Mouse (Mus musculus): ENCODE measurements around the gene A4galt. TPM values are rescaled to one million over a fixed set of nuclear protein-coding genes. Genes with fewer than 3 reads are reported as not detected.

A4galt gene
- total RNA-seq, 2 experiments from 2014 or later, result 3.0 TPM

GRCm38 (mm10) chr15:83237460-83238243, 13.9 kb downstream of the A4galt start:
- intact Hi-C loops (cut with DNase I), result no loop called here
- DNase-seq (ENCODE audit: extremely low spot score in 1 of 2, low spot score in 2 of 2), result no peak

- DNase-seq (ENCODE audit: extremely low spot score in 1 of 2, low spot score in 2 of 2), result no peak
- intact Hi-C loops (cut with DNase I), result no loop called here
These were observed 14.8 kb downstream of the A4galt start for GRCm38 (mm10) chr15:83236824-83237223.

GRCm38 (mm10) chr15:83233219-83233992, 18.2 kb downstream of the A4galt start:
- intact Hi-C loops (cut with DNase I), result no loop called here

GRCm38 (mm10) chr15:83227559-83227958, 24.0 kb downstream of the A4galt start:
- no peak for DNase-seq (ENCODE audit: extremely low spot score in 1 of 2, low spot score in 2 of 2)
- intact Hi-C loops (cut with DNase I), result no loop called here

More at GRCm38 (mm10) chr15:83233219-83233992, 18.2 kb downstream of the A4galt start:
- peak; percentile 56 to 58 for DNase-seq (ENCODE audit: extremely low spot score in 1 of 2, low spot score in 2 of 2)

- DNase-seq (ENCODE audit: extremely low spot score in 1 of 2, low spot score in 2 of 2), result no peak
- intact Hi-C loops (cut with DNase I), result no loop called here
These were observed 24.7 kb downstream of the A4galt start for GRCm38 (mm10) chr15:83226871-83227270.

GRCm38 (mm10) chr15:83226066-83226834, 25.3 kb downstream of the A4galt start:
- intact Hi-C loops (cut with DNase I), result no loop called here
- no peak for DNase-seq (ENCODE audit: extremely low spot score in 1 of 2, low spot score in 2 of 2)

- DNase-seq (ENCODE audit: extremely low spot score in 1 of 2, low spot score in 2 of 2), result peak; percentile 28 to 61
- intact Hi-C loops (cut with DNase I), result no loop called here
These were observed 27.3 kb downstream of the A4galt start for GRCm38 (mm10) chr15:83224136-83224766.

GRCm38 (mm10) chr15:83223208-83223962, 28.2 kb downstream of the A4galt start:
- DNase-seq (ENCODE audit: extremely low spot score in 1 of 2, low spot score in 2 of 2), result peak in 1 of 2 experiments; percentile 88
- intact Hi-C loops (cut with DNase I), result no loop called here

- intact Hi-C loops (cut with DNase I), result no loop called here
- DNase-seq (ENCODE audit: extremely low spot score in 1 of 2, low spot score in 2 of 2), result no peak
These were observed 29.9 kb downstream of the A4galt start for GRCm38 (mm10) chr15:83221721-83222120.

GRCm38 (mm10) chr15:83220368-83221013, 31.1 kb downstream of the A4galt start:
- no peak for DNase-seq (ENCODE audit: extremely low spot score in 1 of 2, low spot score in 2 of 2)
- intact Hi-C loops (cut with DNase I), result no loop called here

GRCm38 (mm10) chr15:83215322-83216216, 36.0 kb downstream of the A4galt start:
- peak in 1 of 2 experiments; percentile 76 for DNase-seq (ENCODE audit: extremely low spot score in 1 of 2, low spot score in 2 of 2)
- intact Hi-C loops (cut with DNase I), result loop anchor here (10.0 kb wide), 2 partner anchors 129 to 299 kb away; partner anchors contain the start of gene Ttll1

- intact Hi-C loops (cut with DNase I), result loop anchor here (10.0 kb wide), 2 partner anchors 135 to 305 kb away; partner anchors contain the start of gene Ttll1
- DNase-seq (ENCODE audit: extremely low spot score in 1 of 2, low spot score in 2 of 2), result peak; percentile 52 to 80
These were observed 41.3 kb downstream of the A4galt start for GRCm38 (mm10) chr15:83210229-83210628.

GRCm38 (mm10) chr15:83209719-83210118, 41.9 kb downstream of the A4galt start:
- DNase-seq (ENCODE audit: extremely low spot score in 1 of 2, low spot score in 2 of 2), result no peak
- intact Hi-C loops (cut with DNase I), result loop anchor here (5.0 to 10.0 kb wide), 3 partner anchors 37 to 305 kb away; partner anchors contain the start of genes Cyb5r3 and Ttll1

- intact Hi-C loops (cut with DNase I), result loop anchor here (5.0 kb wide), 1 partner anchor 37 kb away; the partner anchor contains the start of gene Cyb5r3
- no peak for DNase-seq (ENCODE audit: extremely low spot score in 1 of 2, low spot score in 2 of 2)
These were observed 42.4 kb downstream of the A4galt start for GRCm38 (mm10) chr15:83209092-83209695.

GRCm38 (mm10) chr15:83204731-83205451, 46.7 kb downstream of the A4galt start:
- DNase-seq (ENCODE audit: extremely low spot score in 1 of 2, low spot score in 2 of 2), result peak in 1 of 2 experiments; percentile 51
- intact Hi-C loops (cut with DNase I), result loop anchor here (5.0 kb wide), 1 partner anchor 33 kb away; the partner anchor contains the start of gene Cyb5r3
